Mouse (Mus musculus) retina, embryonic 14.5 days (tissue): ENCODE data around the gene Foxo3.

ENCODE experiments used
- DNase-seq: peaks from one replicate; pipeline ENCODE4 v3.0.0-alpha.2; 2015; ENCODE audit warnings: low spot score

Foxo3 gene

DNA sequence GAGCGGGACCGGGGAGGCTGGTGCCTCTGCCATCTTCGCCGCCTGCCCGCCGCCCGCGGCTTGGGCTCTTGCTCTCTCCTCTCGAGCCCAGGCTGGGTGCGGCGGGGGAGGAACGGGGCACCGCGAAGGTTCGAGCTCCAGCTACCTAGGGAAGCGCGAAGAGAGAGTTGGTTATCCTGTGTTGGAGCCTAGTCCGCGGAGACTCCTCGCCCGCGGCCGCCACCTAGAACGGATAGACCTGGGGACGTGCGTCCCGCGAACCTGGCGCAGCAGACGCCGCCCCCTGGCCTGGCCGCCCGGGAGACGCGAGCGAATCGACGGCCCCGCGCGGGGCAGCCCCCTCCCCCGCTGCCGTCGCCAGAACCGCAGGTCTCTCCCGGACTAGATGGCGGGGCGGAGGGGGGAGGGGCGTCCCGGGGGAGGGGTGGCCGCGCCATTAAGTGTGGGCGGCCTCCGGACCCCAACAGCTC is 1.1 kb downstream of the Foxo3 start:
- no peak for DNase-seq

DNA sequence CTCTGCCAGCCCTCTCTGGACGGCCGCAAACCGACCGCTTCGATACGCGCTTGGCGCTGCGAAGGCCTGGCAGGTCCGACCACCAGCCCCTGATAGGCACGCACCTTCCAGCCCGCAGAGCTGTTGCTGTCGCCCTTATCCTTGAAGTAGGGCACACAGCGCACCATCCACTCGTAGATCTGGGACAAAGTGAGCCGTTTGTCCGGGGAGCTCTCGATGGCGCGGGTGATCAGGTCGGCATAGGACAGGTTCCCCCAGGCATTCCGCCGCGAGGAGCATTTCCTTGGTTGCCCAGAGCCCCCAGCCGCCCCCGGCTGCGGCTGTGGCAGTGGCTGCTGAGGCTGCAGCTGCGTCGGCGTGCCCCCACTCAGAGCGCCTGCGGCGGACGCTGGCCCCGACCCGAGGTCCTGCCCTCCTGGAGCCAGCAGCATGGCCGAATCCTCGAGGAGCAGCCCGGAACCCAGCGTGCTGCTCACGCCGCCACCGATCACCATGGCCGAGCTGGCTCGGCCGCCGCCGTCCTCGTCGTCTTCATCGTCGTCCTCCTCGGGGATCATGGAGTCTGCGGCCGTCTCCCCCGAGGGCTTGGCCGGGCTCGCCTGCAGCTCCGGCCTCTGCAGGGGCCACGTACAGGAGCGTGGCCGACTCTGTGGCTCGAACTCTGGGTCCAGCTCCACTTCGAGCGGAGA is 1.7 kb downstream of the Foxo3 start:
- peak; percentile 62 for DNase-seq

DNA sequence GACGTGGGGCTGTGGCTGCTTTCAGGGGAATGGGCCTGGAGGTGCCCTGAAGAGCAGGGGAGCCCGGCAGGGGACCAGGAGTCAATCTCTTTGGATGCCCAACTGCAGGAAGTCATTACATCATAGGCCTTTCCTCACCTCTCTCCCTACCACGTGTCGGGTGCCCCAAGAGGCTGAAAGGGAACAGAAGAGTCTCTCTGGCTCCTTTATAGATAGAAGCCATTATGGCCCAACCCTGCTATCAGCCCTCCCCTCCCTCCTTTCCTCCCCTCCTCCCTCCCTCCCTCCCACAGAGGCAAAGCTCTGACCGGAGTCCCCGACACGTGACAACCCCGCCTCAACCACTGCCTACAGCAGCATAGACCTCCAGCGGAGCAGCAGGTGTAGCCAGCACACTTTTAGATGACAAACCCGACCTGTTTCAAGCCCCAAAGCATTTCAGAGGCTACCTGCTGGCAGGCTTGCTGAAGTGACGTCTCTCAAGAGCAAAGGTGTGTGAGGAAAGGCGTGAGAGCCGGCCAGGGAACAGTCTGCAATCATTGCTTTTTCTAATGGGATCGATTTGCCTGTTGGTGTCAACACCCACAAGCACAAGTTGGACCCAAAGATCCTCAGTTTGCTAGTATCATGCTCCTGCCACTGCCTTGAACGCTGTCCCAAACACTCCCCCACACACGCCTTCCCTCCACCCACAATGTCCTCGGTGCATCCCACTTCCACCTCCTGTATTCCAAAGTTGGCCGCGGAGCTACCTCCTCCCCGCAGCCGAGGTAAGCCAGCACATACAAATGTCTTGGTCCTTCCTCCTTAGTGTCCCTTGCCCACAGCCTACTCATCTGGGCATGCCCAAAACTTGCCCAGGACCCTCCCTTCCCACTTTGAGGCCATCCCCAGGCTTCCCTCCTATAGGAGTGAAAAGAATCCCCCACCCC is 2.5 kb downstream of the Foxo3 start:
- peak; percentile 57 for DNase-seq

DNA sequence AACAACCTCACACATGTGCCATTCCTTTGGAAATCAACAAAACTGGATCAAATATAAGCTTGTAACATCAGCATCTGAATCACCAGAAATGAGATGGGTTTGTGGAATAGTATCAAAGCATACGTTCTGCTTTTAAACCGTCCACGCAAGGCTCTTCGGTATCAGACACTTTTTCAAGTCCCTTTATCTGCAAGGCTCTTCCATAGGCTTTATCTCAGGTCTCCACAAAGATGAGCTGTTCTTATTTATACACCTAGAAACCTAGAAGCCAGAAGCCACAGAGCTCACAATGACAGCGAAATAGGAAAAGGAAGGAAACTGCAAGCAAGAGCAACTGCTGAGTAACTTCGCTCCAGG is 3.2 kb downstream of the Foxo3 start:
- DNase-seq = no peak

DNA sequence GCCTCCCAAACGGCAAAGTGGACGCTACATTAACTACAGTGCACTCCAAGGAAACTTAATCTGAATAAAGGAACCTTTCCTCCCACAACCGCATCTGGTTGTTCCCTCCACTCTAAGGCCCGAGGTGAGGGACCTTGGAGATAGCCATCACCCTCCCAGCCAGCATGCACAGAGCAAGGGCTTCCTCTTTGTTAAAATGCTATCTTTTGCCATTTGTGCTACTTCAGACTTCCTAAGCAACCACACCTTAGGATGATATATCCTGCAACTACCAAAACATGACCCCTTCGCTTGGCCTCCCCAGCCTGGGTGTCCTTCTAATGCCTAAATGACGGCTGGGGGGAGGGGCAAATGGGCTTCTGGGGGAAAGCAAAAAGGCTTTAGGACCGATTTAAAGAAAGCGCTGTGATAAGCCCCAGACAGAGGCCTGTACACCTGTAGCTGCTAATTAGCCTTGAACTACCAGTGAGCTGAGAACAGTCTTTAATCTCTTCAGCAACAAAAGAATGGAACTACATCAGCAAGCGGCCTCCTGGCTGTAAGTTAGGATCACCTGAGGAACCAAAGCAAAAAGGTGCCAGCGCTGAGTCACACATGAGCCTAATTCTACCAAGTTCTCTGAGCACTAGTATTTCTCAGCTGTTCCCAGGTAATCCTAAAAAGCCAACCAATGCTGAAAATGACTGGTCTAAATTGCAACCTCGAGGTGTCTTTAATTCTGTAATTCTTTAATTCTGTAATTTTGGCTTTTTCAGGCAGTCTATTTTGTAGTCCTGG is 4.9 kb downstream of the Foxo3 start:
- DNase-seq = no peak

DNA sequence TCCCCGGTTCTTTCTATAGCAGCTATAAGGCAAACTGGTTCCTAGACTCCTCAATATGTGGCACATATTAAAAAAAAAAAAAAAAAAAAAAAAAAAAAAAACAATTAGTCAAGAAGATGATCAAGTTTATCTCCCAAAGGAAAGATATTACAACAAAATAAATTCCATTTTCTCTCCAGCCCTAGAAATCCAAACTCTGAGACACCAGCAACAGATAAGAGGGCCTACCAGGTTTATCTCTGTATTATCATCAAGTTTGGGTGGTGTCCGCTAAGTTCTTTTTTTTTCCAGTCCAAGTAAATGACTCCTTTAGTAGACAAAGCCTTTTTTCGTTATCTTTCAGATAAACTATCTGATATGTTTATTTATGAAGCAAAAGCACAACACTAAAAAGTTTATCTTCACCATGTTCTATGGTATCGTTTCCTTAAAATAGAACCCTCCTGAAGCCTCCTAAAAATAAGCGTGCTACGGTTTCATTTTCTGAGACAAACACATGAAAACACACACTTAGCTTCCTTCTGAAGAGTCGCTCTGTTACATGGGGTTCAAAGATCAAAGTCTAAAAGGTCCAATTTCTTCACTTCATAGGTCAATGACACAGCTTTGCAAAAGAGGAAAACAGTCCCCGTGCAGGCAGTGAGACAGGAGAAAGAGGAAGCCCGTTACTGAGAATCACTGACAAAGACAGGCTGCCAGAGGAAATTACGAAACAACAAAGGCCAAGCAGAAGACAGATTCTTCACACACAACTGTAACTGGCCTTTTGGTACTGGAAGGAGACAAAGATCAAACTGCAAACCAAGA is 6.1 kb downstream of the Foxo3 start:
- no peak for DNase-seq

DNA sequence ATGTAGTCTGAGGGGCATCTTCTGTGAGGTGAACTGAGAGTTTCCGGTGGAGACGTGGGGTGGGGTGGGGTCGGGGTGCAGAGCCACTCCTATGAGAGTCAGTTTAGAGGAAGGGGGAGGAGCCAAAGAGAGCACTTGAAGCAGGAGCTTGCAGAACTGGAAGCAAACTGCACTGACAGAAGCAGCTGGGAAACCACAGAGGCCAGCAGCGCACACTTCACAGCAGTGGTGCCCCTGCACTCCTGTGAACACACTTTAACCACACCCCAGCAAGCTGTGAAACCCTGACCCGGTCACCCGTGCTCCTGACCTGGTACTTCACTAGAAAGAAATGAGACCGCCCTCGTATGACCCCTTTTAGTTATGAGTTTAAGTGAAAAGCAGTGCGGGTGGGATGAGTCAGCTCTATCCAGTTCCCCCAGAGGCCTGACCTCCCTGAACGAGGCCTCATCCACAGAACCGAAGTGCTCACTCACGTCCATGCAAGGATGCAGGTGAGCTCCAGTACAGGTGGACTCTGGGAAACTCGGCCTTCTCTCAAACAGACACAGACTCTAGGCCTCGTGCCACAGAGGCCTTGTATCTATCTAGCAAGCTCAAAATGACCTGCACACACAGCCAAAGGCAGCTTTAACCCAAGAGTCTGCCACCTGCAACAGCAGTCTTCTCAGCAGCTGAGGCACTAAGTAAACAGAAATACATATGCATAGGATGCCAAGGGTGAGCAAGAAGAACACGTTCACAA is 7.1 kb downstream of the Foxo3 start:
- no peak for DNase-seq

DNA sequence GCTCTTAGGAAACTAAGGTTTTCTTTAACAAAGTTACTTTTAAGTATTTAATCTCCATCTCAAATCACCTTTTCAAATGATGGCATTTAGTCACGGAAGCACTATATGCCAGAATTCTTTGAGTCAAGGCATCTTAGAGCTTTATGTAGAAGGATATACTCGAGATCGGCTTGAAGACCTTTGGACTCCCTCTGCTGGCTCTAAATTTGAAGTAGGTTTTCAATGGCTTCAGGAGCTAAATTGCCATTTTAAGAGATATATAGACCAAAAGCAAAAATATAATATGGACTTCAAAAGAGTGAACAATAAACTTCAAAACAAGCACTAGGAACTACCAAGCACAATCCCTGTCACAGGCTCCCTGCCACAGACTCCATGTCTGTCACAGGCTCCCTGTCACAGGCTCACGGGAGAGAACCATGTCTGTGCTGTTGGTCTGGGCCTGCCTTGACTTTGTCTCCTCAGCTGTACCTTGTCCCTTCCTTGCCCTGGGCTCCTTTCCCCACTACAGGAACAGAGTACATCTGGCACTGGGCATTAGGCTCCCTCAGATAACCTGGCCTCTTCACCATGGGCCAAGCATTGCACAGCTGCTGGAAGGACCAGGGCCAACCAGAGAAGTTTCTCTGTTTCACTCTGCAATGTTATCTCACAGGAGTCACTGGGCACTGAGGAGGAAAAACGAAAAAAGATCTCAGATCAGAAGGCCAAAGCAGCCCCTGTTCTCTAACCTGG is 8.6 kb downstream of the Foxo3 start:
- DNase-seq = no peak

DNA sequence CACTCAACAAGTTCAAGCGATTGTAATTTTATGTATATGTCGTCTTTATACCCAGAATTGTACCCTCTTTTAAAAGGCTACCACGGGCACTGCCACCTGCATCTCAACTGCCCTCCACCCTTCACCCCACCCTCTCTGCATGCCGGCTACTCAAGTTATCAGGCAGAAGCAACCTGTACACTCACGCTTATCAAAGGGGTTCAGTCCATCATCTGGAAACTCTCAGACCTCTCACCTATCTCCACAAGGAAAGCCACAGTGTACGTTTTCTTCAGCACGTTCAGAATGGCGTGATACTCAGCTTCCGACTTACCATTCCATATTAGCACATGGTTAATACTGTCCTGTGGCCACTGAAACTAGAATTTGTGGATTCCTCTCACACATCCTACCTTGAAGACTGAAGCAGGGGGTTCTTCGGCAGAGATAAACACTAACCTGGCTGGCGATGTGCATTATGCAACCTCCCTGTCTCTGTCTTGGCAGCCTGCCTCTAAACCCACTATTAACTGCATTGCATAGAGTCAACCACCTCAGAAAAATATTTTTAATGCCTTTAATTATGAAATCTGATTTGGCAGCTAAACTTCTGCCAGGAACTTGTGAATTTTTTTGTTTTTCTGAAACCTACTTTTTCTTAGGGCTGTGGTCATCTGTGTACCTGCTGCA is 11.4 kb downstream of the Foxo3 start:
- DNase-seq = no peak

DNA sequence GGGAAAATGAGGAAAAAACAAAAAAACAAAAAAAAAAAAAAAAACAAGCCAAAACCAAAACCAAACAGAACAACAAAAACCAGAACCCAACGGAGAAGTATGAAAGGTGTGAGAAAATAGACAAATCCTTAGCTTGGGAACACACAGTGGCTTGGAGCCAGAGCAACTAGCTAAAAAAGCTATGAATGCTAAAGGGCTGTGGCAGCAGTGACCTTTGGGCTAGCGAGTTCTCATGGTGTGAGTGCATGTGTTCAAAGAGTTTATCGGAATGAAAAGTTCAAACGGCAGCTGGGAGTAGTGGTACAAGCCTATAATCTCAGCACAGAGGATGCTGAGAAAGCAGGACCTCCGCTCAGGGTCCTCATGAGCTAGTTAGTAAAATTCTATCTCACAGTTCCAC is 12.4 kb downstream of the Foxo3 start:
- DNase-seq = no peak

DNA sequence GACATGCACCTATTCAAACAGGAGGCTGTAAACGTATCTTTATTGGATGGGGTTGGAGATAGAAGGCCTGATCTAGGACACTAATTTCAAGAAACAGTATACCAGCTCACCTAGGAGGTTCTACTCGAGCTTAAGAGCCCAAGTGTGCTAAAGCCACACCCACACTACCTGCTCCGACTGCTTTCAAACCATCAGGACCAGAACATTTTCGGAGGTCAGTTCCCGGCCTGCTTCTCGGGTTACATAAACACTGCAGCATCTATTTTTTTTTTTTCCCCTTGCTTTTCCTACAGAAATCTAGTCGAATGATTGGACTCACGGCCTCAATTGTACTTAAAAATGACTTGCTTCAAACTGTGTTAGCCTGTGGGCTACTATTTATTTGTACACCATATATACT is 12.9 kb downstream of the Foxo3 start:
- DNase-seq = no peak

DNA sequence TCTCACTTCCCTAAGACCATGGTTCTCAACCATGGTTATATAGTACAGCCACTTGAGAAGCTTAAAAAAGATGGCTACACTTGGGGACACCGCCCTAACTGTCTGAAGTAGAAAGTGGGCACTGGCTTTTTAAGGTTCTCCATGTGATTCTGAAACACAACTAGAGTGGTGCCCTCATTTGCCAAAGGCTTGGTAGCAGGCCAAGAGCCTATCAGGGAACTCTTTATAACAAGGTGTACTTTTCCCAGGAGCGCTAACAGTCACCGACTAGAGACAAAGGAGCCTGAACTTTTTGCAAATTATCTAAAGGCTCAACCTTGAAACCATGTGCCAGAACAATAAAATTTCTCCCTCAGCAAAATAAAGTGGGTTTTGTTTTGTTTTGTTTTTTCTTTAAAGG is 14.5 kb downstream of the Foxo3 start:
- no peak for DNase-seq

DNA sequence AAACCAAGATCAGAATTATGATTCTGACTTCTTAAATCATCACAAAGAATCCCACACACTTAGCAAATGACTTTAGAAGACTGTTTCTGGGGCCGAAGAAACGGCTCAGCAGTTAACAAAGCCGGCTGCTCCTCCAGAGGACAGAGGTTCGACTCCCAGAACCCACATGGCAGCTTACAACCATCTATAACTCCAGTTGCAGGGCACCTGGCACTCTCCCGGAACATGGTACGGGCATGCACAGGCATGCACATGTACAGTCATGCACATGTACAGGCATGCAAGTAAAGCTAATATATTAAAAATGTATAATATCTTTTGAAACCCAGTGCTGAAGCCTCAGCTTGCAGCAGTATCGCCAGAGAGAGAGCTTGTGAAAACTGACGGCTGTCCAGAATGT is 15.5 kb downstream of the Foxo3 start:
- DNase-seq = no peak

DNA sequence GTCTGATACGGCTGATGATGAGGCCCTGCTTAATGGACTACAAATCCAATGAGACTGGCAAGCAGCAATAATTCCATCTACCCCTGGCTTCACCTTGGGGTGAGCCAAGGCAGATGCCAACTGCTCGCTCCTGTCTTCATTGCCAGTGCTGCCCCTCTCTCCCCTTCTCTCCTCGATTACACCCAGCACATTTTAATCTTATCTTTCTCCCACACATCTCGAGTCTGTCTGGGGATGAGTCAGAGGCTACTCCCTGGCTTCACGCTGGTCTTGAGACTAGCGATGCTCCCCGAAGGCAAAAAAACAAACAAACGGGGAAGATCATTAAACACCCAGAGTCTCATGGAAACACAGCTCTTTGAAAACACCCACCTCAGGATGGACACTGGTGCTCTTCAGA is 16.0 kb downstream of the Foxo3 start:
- no peak for DNase-seq

DNA sequence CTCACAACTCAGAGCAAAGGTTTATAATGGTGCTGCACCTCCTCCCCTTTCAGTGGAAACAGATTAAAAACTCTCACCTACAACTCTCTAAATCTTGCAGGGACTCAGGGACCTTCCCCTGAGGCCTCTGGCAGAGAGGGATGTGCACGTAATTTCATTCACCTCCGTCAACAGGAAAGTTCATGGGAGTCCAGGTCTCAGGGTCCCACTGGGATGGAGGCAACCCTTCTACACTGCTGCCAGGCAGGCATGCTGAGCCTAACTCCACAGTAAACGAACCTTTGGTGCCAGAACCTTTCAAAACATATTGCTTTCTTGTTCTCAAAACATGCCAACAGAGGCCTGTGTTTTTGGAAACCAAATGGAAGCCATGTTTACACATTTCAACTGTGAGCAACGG is 17.0 kb downstream of the Foxo3 start:
- DNase-seq = no peak

DNA sequence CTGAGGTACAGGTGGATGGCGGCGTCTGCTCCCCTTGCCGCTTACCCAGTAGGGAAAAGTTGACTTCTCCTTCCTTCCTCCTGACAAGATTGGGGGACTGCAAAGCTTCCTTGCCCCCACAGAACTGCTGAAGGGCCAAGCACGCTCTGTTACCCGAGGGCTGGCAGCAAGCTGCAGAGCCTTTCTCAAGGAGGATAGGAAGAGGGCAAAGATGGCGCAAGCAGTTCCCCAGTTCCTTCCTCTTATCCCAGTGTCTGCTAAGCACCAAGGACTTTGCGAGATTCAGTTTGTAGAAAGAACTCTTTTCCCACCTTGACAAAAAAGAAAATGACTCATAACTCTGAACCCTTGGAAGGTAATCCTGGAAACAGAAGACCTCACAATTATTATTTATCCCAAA is 18.6 kb downstream of the Foxo3 start:
- no peak for DNase-seq

DNA sequence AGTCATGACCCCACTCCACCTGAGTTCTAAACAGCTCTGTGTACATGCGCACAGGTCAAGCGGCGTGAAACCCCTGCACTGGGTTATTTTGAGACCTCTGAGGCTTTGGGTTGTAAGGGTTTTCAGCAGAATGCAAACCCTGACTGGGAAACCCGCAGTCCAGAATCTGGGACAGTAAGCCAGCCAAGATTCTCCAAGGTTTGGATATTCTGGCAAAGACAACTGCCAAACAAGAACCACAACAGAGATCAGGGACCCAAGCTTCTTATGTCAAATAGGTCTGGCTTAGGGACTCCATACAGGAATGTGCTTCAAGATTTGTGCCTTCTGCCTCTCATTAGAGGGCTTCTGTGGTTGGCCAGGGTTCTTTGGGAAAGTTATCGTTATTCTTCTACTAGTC is 21.8 kb downstream of the Foxo3 start:
- no peak for DNase-seq

DNA sequence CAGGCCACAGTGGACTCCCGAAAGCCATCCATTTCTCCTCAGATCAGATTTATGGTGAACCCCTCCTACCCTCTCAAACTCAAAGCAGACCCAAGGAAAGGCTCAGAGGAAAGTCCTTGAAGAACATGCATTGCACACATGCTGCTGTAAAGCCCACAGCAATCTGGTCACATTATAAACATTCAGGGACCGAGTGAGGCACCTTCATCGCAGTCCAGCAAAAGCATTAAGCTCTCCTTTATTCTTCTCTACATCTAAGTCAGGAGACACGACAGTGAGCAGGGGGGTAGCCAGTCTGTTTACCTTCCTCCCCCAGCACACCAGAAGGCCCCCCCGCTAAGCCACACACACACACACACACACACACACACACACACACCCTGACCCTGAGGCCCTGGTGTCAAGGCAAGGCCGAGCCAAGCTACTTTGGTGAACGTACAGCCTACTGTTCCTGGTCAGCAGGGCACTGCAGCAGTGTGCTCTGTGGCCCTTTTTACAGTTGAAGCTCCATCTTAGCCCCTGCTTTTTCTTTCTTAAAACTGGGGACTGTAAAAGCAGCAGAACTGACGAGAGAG is 24.7 kb downstream of the Foxo3 start:
- DNase-seq = no peak

DNA sequence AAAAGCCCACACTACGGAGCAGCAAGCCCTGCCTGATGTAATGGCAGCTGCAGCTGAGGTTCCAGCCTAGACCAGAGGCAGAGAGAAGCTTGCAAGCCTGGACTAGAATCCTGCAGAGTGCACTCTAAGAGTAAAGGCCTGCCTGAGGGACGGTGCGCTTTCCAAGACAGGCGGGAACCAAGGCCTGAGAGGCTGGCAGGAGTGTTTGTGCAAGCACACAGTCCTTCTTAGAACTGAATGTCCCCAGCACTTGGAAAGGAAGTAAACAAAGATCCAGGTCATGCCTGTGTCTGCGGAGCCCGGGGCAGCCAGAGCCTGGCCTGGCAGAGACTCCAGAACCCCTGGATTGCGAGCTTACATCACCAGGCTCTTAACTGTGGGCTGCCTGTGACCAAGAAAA is 25.4 kb downstream of the Foxo3 start:
- DNase-seq = no peak

DNA sequence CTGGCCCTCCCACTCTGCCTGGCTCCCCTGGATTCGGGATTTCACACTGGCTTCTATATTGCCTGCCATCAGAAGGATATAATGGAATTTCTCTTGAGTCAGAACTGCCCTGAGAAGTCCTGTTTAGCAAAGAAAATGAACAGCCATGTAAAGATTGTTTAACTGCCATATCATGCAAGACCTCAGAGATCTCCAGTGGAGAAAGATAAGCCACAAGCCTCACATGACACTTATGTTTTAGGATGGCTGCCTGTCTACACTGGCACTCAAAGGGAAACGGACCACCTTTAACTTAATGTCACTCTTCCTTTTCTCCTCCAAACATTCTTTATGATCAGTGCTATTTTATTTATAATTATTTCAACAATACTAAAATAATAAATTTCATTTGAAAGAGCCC is 26.6 kb downstream of the Foxo3 start:
- no peak for DNase-seq
